Mouse (Mus musculus) stomach, postnatal 0 days (tissue): ENCODE measurements around the gene Gmppb.

Source experiments
- CTCF ChIP-seq: IDR thresholded peaks from 2 replicates; pipeline ENCODE4 v1.5.1; 2016; ENCODE audit warnings: antibody characterized with exemption, low read depth, mild to moderate bottlenecking, moderate library complexity
- EP300 ChIP-seq: optimal IDR thresholded peaks from 2 replicates; pipeline ENCODE3; 2016; ENCODE audit warnings: antibody characterized with exemption

GRCm38 (mm10) chr9:108080168-108080567, 31.1 kb downstream of the Gmppb start, which contains the start of gene Mst1:
- TF ChIP-seq CTCF = no peak
- no peak for TF ChIP-seq EP300
